ENCODE assay signal across 10 mouse cellular contexts in genomic region chr15:83565434-83565833, GRCm38 (mm10). TPM values are rescaled to one million over a fixed set of nuclear protein-coding genes. Genes with fewer than 3 reads are reported as not detected.
DNase-seq lines count a peak whose midpoint lies in the region; ATAC-seq lines count a peak whose summit lies in the region.
"Had no signal": no experiment of that assay in that cellular context is flagged by ENCODE, and none has a peak within 500 bp of the region (broad histone marks: within the 10 kb centered on the region; RNA-seq: fewer than 3 reads in every experiment).

No protein-coding gene starts in this region.

- no peak for ATAC-seq in forebrain, embryonic 11.5 days (replicated peaks; ENCODE audit: low FRiP score)
- no peak for ATAC-seq in CD4-positive, CD25-positive, alpha-beta regulatory T cell, adult 4 months

- H3K36me3 ChIP-seq in forebrain, embryonic 11.5 days (ENCODE audit: control insufficient read depth, insufficient read depth, low read length), result no peaks in the 10 kb centered on the region

- DNase-seq in MN1 (ENCODE audit: low spot score), result peak; percentile 66
- DNase-seq in adrenal gland, postnatal 10 days, result peak; percentile 83
- DNase-seq in heart, adult 8-10 months (ENCODE audit: low spot score), result peak; percentile 40
- DNase-seq in lung, postnatal 10 days, result peak; percentile 36
- no peak for DNase-seq in forebrain, embryonic 11.5 days (ENCODE audit: low spot score)
- DNase-seq in embryo, embryonic 9.5 days (ENCODE audit: extremely low spot score), result no peak
- no peak for DNase-seq in frontal cortex, postnatal 25 days (ENCODE audit: low spot score in 2 of 2)
- DNase-seq: layer of hippocampus, adult 9-11 months; midbrain, embryonic 14.5 days had no signal

- WGBS in forebrain, embryonic 11.5 days, result 87% methylated on average over 3 of the region's 3 CpGs

- H3K27ac ChIP-seq in forebrain, embryonic 11.5 days (ENCODE audit: low read depth, low read length), result no peak overlapping the region

- no peaks in the 10 kb centered on the region for H3K27me3 ChIP-seq in forebrain, embryonic 11.5 days (ENCODE audit: control insufficient read depth, insufficient read depth, low read length)

- no peak overlapping the region for H3K4me3 ChIP-seq in forebrain, embryonic 11.5 days (ENCODE audit: low read depth, low read length)

- no peak overlapping the region for H3K4me2 ChIP-seq in forebrain, embryonic 11.5 days (ENCODE audit: low read depth, low read length, severe bottlenecking)

- H3K4me1 ChIP-seq in forebrain, embryonic 11.5 days (replicated peaks; ENCODE audit: control insufficient read depth, insufficient read depth, low read length), result peaks cover 4% of the 10 kb centered on the region; the same call in 1 of the 2 replicates

- no peak overlapping the region for H3K9ac ChIP-seq in forebrain, embryonic 11.5 days (ENCODE audit: low read length)

- no peaks in the 10 kb centered on the region for H3K9me3 ChIP-seq in forebrain, embryonic 11.5 days (ENCODE audit: control insufficient read depth, low read length)

RNA-seq across cellular contexts. Expression of gene Mcat, which starts 1.8 kb away (rescaled TPM):
- total RNA-seq in adrenal gland, postnatal 10 days (2021), result 10 to 100 TPM; 43.1 to 49.3 TPM
- 10 to 100 TPM; 43.6 to 51.3 (median 46.9) TPM for total RNA-seq in heart, adult 8-10 months (2022)
- polyA plus RNA-seq in forebrain, embryonic 11.5 days (2014; fragmentation: Nextera tagmentation; extraction: Ambion mirVana), result 45.7 and 53.1 TPM in 2 replicates
- 1 to 10 TPM; 2.3 to 3.2 TPM for polyA plus RNA-seq in CD4-positive, CD25-positive, alpha-beta regulatory T cell, adult 4 months (2017; shearing (Covaris generic))

RNA-seq across cellular contexts. Expression of gene Tspo, which starts 2.0 kb away (rescaled TPM):
- 100 to 1,000 TPM; 298 to 316 TPM for total RNA-seq in adrenal gland, postnatal 10 days (2021)
- total RNA-seq in heart, adult 8-10 months (2022), result 10 to 100 TPM; 57.1 to 66.2 (median 60.4) TPM
- polyA plus RNA-seq in forebrain, embryonic 11.5 days (2014; fragmentation: Nextera tagmentation; extraction: Ambion mirVana), result 28.4 and 33.0 TPM in 2 replicates
- polyA plus RNA-seq in CD4-positive, CD25-positive, alpha-beta regulatory T cell, adult 4 months (2017; shearing (Covaris generic)), result 100 to 1,000 TPM; 259 to 323 TPM

RNA-seq across cellular contexts. Expression of gene Ttll12, which starts 29.5 kb away (rescaled TPM):
- 10 to 100 TPM; 19.0 to 21.1 TPM for total RNA-seq in adrenal gland, postnatal 10 days (2021)
- 1 to 10 TPM; 5.3 to 6.7 (median 5.9) TPM for total RNA-seq in heart, adult 8-10 months (2022)
- polyA plus RNA-seq in forebrain, embryonic 11.5 days (2014; fragmentation: Nextera tagmentation; extraction: Ambion mirVana), result 51.8 and 59.5 TPM in 2 replicates
- 10 to 100 TPM in 1 of 2 experiments, 1 to 10 TPM in 1; 9.0 to 12.2 TPM for polyA plus RNA-seq in CD4-positive, CD25-positive, alpha-beta regulatory T cell, adult 4 months (2017; shearing (Covaris generic))

RNA-seq across cellular contexts. Expression of gene Bik, which starts 38.8 kb away (rescaled TPM):
- 10 to 100 TPM; 10.4 to 12.1 TPM for total RNA-seq in adrenal gland, postnatal 10 days (2021)
- 10 to 100 TPM in 1 of 4 experiments, 1 to 10 TPM in 3; 7.6 to 12.5 (median 9.4) TPM for total RNA-seq in heart, adult 8-10 months (2022)
- polyA plus RNA-seq in forebrain, embryonic 11.5 days (2014; fragmentation: Nextera tagmentation; extraction: Ambion mirVana), result 2.3 and 2.5 TPM in 2 replicates
- polyA plus RNA-seq in CD4-positive, CD25-positive, alpha-beta regulatory T cell, adult 4 months (2017; shearing (Covaris generic)), result 1 to 10 TPM in 1 of 2 experiments, under 1 TPM in 1; 0.90 to 1.5 TPM

RNA-seq across cellular contexts. Expression of gene Ttll1, which starts 54.7 kb away (rescaled TPM):
- 1 to 10 TPM; 7.0 to 9.5 TPM for total RNA-seq in adrenal gland, postnatal 10 days (2021)
- total RNA-seq in heart, adult 8-10 months (2022), result 10 to 100 TPM; 51.7 to 73.3 (median 59.8) TPM
- polyA plus RNA-seq in forebrain, embryonic 11.5 days (2014; fragmentation: Nextera tagmentation; extraction: Ambion mirVana), result 35.3 and 35.4 TPM in 2 replicates
- 10 to 100 TPM; 11.4 to 14.4 TPM for polyA plus RNA-seq in CD4-positive, CD25-positive, alpha-beta regulatory T cell, adult 4 months (2017; shearing (Covaris generic))

Comparison
In these comparisons a context has a peak if more than half of its experiments do, and no peak if none do; other contexts are left out.
1. DNase-seq: peak in MN1 (single experiment), adrenal gland, postnatal 10 days (single experiment), heart, adult 8-10 months (single experiment) and lung, postnatal 10 days (single experiment); none in forebrain, embryonic 11.5 days (single experiment), embryo, embryonic 9.5 days (single experiment) and frontal cortex, postnatal 25 days (0 of 2).
2. RNA of gene Tspo, which starts 2.0 kb away (total RNA-seq): 298 to 316 TPM in adrenal gland, postnatal 10 days; 57.1 to 66.2 TPM in heart, adult 8-10 months; every median in the first group is over 4 times any median in the second.